Mouse (Mus musculus) erythroid progenitor cell, adult 5-6 weeks (primary cell): ENCODE measurements around the gene Tmem234. TPM values are rescaled to one million over a fixed set of nuclear protein-coding genes. Genes with fewer than 3 reads are reported as not detected.
"Not testable (repeated sequence)": the region's sequence is repeated elsewhere in the genome, so short reads cannot be mapped to it uniquely, and the experiment has no call there.

Experiments used
- ATAC-seq: replicated peaks from 2 replicates; pipeline ENCODE4 v1.8.0; 2016; ENCODE audit warnings: moderate number of reproducible peaks, mild to moderate bottlenecking, moderate TSS enrichment, inconsistent platforms; ENCODE audit not compliant: poor library complexity, low FRiP score, severe bottlenecking
- total RNA-seq, 2 experiments: library from RNA; stranded (forward) in 1 of 2; stranded (reverse) in 1 of 2; fragments of 150-400 nt in 1 of 2; fragments of 186-747, 209-891 nt in 1 of 2; gene quantifications; 2 replicates each; pipeline versions ENCODE4 v1.2.3 to v1.2.4; 2015 to 2017; ENCODE audit warnings: low replicate concordance in 2 of 2

The Tmem234 gene
- 113 and 124 TPM in 2 replicates for total RNA-seq (2015; ENCODE audit: low replicate concordance)
- total RNA-seq (2017; ENCODE audit: low replicate concordance) = 96.7 and 118 TPM in 2 replicates

DNA sequence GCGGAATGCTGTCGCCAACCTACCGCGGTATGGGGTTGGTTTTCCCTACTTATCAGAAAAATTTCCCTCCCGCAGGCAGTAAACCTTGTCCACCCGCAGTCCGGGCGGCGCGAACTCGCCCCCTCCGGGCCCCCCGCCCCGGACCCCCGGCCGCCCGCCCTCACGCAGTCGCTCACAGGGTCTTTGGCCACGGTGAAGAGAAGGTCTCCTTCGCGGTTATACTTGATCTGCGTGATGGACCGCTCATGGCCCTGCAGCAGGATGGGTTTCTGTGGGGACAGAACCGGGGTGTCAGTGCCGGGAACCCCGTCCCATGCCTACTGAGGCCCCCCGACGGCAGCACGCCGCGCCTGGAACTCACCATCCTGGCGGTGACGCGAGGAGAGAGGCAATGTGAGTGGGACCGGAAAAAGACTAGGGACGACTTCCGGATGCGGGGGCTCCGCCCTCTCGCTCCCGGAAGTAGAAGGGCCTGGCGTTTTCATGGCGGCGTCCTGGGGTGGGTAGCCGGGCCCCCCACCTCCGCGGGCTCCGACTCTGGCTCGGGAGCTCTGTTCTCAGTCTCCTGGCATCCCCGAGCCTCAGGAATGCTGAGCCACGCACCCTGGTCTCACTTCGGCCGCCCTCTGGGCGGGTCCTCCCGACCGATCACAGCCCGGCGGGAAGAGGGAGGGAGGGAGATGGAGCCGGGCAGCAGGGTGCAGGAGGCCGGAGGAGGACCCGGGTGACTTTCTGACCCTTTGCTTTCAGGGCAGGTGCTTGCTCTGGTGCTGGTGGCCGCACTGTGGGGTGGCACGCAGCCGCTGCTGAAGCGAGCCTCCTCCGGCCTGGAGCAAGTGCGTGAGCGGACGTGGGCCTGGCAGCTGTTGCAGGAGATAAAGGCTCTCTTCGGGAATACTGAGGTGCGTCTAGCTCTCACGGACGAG lies at the start of gene Tmem234, which contains the start of gene Eif3i:
TSS of gene Tmem234 (plus strand) at position 436 of the 926 bp plus-strand sequence.
TSS of gene Eif3i (minus strand) at position 416 of the 926 bp plus-strand sequence.
- peak; percentile 96 for ATAC-seq

DNA sequence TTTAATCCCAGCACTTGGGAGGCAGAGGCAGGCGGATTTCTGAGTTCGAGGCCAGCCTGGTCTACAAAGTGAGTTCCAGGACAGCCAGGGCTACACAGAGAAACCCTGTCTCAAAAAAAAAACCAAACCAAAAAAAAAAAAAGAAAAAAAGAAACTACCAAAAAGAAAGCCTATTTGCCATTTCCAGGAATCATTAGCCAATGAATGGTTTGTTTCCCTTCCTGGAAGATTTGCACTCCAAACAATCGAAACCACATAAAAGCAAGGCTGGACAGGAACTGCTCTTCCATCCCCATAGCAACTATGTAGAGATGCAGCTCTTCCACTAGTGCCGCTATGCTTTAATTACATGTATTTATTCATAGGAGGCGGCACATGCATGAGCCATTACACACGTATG lies 46.0 kb upstream of the Tmem234 start:
- ATAC-seq = not testable (repeated sequence)

DNA sequence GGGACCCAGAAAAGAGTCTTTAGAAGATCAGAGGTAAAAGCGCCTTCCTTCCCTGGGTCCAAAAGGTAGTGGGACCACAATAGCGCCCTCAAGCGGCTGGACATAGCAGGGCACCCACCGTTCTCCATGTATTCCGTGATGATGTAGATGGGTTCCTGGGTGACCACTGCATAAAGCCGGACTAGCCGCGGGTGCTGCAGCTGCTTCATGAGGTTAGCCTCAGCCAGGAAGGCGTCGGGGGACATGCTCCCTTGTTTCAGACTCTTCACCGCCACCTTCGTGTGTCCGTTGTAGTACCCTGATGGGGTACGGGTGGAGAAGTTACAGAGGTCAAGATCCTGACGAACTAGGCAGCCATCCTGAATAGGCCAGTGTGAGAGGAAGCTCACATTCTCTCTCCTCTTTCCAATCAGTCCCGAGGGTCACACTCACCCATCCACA lies 45.0 kb upstream of the Tmem234 start:
- ATAC-seq = 0 out of 2 replicates have a peak, but pooled peaks have one; percentile 10

DNA sequence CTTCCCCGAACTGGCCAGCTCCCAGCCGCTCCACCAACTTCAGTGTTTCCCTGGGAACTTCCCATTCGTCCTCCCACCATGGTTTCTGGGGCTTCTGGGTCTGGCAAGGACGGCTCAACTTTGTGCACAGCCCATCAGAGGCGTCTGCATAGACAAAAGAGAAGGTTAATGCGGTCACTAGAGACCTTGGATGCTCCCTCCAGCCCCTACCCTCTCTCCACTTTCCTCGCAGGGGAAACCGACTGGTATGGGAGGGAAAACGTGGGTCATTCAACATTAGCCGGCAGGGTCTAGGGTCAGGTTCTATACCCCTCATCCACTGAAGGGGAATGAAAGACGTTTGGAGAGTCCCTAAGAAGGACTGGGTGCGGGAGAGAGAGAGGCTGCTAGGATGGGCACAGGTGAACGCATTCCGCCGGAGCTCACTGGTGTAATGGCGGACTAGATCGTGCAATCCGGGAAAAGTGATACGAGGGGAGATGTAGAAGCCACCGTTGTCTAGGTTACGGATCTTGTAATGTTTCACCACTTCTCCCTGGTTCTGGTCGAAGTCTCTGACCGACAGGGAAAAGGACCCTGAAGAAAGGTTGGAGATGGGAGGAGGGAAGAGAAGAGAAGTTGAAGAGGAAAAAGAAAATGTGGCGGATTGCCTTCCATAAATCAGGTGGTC lies 44.5 kb upstream of the Tmem234 start:
- ATAC-seq = 0 out of 2 replicates have a peak, but pooled peaks have one; percentile 28

DNA sequence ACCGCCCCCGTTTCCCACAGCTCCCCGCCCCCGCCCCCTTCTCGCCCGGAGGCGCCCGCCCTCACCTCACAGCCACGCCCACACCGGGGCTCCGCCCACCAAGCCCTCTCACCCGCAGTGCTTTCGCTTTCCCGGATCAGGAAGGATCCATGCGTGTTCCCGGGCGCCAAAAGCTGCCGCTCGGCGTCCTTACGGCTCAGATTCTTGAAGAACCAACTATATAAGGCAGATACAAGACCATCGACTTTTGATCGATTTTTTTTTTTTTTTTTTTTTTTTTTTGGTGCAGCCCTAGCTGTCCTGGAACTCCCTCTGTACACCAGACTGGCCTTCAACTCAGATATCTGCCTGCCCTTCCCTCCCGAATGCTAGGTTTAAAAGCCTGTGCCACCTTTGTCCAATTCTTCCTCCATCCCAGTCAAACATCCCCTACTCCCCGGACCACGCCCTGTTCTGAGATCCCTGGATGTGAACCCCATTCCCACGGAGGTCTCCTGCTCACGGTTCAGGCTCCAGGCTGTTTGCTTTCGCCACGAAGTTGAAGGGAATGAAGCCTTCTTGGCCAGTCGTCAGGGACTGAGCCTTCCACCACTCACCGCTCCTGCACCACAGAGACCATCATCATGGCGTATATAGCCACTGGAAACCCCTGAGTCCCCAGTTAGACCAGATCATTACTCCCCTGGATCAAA lies 43.8 kb upstream of the Tmem234 start:
- peak; percentile 86 for ATAC-seq

DNA sequence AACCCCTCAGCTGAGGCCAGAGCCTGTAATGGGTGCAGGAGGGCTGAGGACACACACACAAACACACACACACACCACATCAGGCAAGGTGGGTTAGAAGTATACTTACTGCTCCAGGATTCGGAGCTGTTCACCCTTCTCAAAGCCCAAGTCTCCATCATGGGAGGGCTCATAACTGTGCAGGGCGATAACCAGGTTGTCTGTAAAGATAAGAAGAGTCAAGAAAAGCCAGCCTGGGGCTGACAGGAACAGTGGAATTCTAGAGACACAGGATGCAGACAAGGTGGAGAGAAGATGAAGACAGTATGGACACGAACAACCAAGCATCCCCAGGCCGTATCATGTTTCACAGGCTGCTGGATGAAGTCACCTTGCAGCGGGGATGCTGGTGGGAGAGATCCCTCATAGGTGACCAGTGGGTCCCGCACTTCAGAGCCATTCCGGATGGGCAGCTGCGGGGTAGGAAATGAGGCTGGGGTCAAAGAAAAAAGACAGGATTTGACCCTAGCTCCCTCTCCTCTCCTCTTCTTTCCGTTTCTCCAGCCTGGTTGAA lies 43.1 kb upstream of the Tmem234 start:
- peak; percentile 79 for ATAC-seq

DNA sequence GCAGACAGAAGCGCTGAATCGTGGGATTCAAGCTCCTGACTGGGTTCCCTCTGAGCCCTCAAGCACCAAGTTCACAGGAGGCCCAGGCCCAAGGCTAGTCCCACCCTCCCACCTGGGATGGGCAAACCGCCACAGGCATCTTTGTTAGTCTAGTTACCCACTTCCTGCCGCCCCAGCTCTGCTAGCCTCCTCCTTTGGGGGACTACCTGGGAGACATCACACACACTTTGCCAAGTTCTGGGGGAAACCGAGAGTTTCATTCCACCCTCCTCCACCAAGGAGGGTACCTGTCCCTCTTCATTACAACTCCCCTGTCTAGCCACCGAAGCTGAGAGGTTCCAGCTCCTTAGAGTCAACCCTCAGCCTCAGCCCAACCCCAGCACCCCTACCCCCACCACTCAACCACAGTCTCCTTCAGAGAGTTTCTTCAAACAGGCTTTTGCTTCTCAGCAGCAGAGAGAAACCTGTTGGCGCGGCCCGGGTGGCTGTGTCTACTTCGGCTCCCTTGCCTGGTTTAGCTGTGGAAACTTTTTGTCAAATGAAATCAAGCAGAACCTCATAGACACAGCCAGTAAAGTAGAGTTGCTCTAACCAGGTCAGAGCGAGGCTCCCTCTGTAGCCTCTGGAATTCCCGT lies 42.0 kb upstream of the Tmem234 start:
- ATAC-seq = no peak

DNA sequence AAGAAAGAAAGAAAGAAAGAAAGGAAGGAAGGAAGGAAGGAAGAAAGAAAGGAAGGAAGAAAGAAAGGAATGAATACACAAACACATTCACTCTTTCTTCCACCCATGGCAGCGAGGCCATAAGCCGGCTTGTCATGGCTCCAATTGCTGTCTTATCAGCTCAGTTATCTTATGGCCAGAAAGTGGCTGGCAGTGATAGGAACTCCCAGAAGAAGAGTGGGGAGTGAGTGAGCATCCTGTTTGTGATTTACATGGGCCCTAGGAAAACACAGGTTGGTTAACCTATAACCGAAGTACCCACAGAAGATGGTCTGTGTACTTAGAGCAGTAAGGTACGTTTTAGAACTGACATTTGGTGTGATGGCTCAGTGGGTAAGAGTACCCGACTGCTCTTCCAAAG lies 39.3 kb upstream of the Tmem234 start:
- ATAC-seq = no peak

DNA sequence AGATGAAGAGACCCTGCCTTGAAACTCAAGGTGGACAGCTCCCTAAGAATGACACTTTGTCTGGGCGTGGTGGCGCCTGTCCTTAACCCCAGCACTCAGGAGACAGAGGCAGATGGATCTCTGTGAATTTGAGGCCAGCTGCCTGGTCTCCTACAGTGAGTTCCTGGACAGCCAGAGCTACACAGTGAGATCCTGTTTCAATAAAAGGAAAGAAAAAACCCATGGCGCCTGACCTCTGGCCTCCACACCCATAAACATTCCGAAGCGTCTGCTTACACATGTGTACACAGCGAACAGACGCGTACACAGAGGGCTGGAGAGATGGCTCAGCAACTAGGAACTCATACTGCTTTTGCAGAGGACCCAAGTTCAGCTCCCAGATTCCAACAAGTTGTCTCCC lies 36.8 kb upstream of the Tmem234 start:
- no peak for ATAC-seq

DNA sequence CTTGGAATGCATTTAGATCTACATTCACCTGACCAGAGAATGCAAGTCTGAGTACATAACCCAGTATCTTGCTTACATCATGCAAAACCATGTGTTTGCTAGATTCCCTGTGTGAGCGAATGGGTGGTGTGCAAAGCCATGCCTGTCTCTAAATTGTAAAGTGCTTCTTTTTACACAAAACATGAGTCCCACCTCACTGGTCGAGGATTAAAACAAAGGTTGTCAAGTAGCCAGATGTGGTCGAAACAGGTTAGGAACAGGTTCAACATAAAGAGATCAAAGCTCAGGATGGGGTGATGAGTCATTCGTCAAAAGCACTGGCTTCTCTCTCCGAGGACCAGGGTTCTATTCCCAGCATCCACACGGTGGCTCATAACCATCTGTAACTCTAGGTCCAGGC lies 35.3 kb upstream of the Tmem234 start:
- ATAC-seq = no peak

DNA sequence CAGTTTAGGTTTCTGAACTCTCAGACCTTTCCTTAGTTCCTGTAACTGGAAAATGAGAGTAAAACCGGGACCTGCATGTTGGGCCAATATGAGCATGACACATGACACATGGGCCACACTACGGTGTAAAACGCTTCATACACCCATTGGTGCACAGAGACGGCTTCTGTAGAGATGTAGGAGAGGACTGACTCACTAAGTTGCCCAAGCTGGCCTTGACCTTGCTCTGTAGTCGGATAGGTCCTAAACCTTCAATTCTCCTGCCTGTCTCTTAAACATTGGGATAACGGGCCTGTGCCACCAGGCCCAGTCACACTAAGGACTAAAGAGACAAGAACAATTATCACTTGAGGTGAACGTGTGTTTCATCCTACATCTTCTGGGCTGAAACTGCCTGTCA lies 32.1 kb upstream of the Tmem234 start:
- no peak for ATAC-seq

DNA sequence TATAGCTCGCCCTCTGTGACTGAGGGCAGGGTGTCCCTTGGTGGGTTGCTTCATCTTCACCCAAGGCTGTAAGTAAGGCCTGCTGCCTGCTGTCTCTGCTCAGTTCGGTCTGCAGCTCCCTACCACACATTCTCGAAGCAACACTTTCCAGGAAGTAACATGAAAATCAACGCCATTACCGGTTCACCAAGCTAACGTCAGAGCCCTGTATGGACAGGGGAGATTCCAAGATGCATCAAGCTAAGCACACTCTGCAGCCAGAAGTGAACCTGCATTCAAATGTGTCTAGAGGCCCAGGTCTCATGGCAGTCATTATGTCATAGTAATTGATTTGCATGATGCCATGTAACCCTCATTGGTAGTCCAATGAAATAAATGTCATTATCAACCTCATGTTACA lies 30.4 kb upstream of the Tmem234 start:
- no peak for ATAC-seq

DNA sequence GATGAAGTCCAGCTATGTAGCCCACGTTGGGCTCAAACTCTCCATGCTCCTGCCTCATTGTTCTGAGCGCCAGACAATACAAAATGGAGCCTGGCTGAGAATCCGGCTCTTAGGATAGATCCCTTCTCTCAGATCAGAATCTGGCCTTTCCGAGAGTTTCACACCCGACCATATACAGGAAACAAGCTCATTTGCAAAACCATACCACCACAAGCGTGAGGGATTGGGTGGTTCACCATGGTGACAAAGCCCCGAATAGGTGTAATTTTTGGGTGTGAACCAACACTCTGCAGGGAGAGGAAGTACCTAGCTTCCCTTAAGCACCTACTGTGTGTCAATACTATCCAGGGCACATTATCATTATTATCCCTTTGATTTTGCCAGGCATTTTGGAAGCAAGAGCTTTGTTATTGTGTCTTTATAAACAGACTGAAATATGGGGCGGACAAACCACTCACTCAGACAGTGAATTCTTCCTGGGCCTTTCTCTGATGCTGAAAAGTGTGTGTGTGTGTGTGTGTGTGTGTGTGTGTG lies 28.9 kb upstream of the Tmem234 start:
- no peak for ATAC-seq

DNA sequence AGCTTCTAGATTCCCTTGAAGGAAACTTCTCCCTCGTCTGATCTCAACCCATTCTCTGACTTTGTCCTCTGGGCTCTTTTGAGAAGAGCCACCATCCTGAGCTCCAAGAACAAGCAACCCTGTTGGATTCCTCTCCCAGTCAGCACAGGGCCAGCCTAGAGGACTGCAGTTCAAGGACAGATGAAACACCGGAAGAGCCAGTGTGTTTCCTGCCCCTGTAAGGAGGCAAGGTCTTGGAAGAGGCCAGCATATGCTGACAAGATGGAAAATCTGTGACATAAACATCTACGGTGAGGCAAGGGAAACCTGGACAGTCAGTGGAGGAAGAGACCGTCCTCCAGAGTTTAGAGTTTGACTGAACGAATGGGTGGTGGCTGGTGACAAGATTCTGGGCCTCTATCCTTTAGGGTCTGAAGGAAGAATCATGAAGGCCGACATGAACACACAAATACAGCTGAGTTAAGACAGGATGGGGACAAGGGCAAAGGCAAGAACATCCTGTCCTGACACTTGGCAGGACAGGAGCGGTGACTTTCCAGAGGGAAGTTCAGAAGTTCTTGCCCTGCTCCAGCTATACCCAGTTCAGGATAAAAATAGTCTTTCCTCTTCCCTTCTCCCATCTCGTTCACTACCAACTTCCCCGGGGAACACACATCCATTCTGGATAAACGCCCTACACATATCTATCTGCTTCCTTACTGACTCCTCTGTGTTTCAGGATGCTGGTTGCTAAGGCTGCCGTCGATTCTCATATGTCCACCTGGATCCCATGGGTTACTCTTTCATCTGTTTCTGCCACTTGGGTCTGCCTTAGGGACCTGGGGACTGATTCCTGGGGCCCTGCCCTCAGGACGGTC lies 28.0 kb upstream of the Tmem234 start:
- no peak for ATAC-seq

DNA sequence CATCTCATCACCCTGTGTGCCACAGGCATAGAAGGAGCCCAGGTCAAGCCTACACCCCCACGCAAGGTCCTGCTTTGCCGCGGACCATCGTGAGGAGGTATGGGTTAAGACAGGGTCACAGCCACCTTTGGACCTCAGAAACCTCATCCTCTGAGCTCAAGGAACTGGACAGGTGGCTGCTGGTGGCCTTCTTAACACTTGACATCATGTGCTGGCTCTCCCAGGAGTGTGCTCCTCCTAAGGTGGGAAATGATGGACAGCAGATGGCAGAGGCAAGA lies 27.4 kb upstream of the Tmem234 start:
- ATAC-seq = no peak

DNA sequence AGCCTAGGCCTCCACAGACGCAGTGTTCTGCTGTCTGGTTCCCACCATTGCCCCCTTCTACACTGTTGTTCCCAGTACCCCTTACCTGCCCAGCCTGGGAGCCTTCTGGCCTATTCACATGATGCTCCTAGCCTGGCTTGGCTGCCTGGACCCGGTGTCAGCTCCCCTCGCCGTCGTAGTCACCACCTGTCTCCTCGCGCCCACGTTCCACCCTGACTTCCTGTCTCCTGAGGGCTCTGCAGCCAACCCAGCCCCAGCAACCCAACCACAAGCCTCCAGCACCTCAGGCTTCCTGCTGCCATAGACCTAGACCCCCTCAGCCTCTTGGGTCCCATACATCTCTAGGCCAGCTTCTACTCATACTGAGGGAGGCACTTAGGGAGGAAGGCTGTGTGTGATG lies 27.0 kb upstream of the Tmem234 start, which contains the start of gene Lck:
TSS of gene Lck (minus strand) at position 212 of the 400 bp plus-strand sequence.
- ATAC-seq = no peak

DNA sequence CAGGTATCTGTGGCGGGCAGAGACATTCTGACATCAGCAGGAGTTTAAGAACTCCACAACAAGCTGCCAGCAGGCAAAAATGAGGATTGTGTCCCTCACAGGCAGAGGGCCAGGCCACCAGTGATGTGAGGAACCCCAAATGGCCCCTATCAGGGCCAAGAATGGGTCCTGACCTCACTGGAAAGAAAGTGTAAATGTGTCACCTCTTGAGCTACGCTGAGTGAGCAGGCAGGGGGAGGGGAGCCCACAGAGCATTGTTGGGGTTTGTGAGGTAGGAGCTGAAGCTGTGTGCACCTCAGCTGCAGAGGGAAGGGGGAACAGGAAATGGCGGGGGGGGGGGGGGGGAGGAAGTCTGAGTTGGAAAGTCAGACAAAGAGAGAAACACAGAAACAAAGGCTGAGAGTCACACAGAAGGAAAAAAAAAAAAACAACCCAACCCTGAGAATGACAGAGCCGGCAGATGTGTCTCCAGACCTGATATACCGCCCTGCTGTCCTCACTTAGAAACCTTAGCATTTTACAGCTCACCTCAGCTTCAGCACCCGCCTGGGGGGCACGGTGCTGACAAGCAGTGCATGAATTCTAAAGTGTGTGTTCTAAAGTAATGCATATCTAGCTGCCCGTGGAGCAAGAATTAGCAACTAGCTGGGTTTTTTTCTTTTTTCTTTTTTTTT lies 25.2 kb upstream of the Tmem234 start:
- no peak for ATAC-seq
